Comparison of ENCODE assay signal across 7 mouse cellular contexts in genomic region chr12:76765354-76765851, GRCm38 (mm10). TPM values are rescaled to one million over a fixed set of nuclear protein-coding genes. Genes with fewer than 3 reads are reported as not detected.
DNase-seq lines count a peak whose midpoint lies in the region; ATAC-seq lines count a peak whose summit lies in the region.

TSS of gene Churc1 (plus strand) at chr12:76765538.
TSS of gene Fntb (plus strand) at chr12:76765589.

- H3K4me3 ChIP-seq in embryonic facial prominence, embryonic 11.5 days (ENCODE audit: low read depth, low read length) = peak within 1 kb of the TSS; percentile 52
- peak within 1 kb of the TSS; percentile 44 for H3K4me3 ChIP-seq in limb, embryonic 11.5 days (ENCODE audit: low read depth, low read length)
- H3K4me3 ChIP-seq in midbrain, embryonic 14.5 days (replicated peaks; ENCODE audit: low read depth, low read length) = peak within 1 kb of the TSS; percentile 59

- peak; percentile 95 for DNase-seq in adrenal gland, postnatal 14 days
- peak; percentile 97 for DNase-seq in embryonic facial prominence, embryonic 11.5 days (ENCODE audit: low spot score)
- DNase-seq in heart, adult 11 months = peak; percentile 99
- peak; percentile 92 for DNase-seq in kidney, adult 18-20 months
- DNase-seq in limb, embryonic 11.5 days (ENCODE audit: low spot score) = peak; percentile 94
- DNase-seq in midbrain, embryonic 14.5 days = peak; percentile 98
- peak; percentile 88 to 92 for DNase-seq in spleen, adult 18-20 months

- H3K9me3 ChIP-seq in embryonic facial prominence, embryonic 11.5 days (replicated peaks; ENCODE audit: control insufficient read depth, low read length) = no peaks in the 10 kb centered on the region
- no peaks in the 10 kb centered on the region for H3K9me3 ChIP-seq in limb, embryonic 11.5 days (ENCODE audit: control insufficient read depth, low read length)
- no peaks in the 10 kb centered on the region for H3K9me3 ChIP-seq in midbrain, embryonic 14.5 days (ENCODE audit: control insufficient read depth, low read length)

- H3K36me3 ChIP-seq in embryonic facial prominence, embryonic 11.5 days (replicated peaks; ENCODE audit: control insufficient read depth, insufficient read depth, low read depth, low read length) = no peaks in the 10 kb centered on the region
- no peaks in the 10 kb centered on the region for H3K36me3 ChIP-seq in limb, embryonic 11.5 days (ENCODE audit: control insufficient read depth, insufficient read depth, low read length)
- H3K36me3 ChIP-seq in midbrain, embryonic 14.5 days (ENCODE audit: control insufficient read depth, insufficient read depth, low read length) = no peaks in the 10 kb centered on the region

- H3K4me1 ChIP-seq in embryonic facial prominence, embryonic 11.5 days (ENCODE audit: control insufficient read depth, insufficient read depth, low read length) = no peaks in the 10 kb centered on the region
- no peaks in the 10 kb centered on the region for H3K4me1 ChIP-seq in limb, embryonic 11.5 days (ENCODE audit: control insufficient read depth, insufficient read depth, low read length)
- H3K4me1 ChIP-seq in midbrain, embryonic 14.5 days (ENCODE audit: control insufficient read depth, insufficient read depth, low read length) = peaks cover 4% of the 10 kb centered on the region; the same call in 1 of the 2 replicates

- no peaks in the 10 kb centered on the region for H3K27me3 ChIP-seq in embryonic facial prominence, embryonic 11.5 days (ENCODE audit: control insufficient read depth, insufficient read depth, low read length)
- no peaks in the 10 kb centered on the region for H3K27me3 ChIP-seq in limb, embryonic 11.5 days (ENCODE audit: control insufficient read depth, insufficient read depth, low read length)
- H3K27me3 ChIP-seq in midbrain, embryonic 14.5 days (ENCODE audit: control insufficient read depth, insufficient read depth, low read length) = no peaks in the 10 kb centered on the region

- no peak within 1 kb of the TSS for H3K27ac ChIP-seq in embryonic facial prominence, embryonic 11.5 days (replicated peaks; ENCODE audit: low read depth, low read length)
- no peak within 1 kb of the TSS for H3K27ac ChIP-seq in limb, embryonic 11.5 days (replicated peaks; ENCODE audit: low read depth, low read length)
- H3K27ac ChIP-seq in midbrain, embryonic 14.5 days (replicated peaks; ENCODE audit: low read depth, low read length) = peak within 1 kb of the TSS; percentile 84

- under 1% methylated on average over 31 of the region's 31 CpGs for WGBS in embryonic facial prominence, embryonic 11.5 days
- WGBS in limb, embryonic 11.5 days = under 1% methylated on average over 31 of the region's 31 CpGs
- under 1% methylated on average over 31 of the region's 31 CpGs for WGBS in midbrain, embryonic 14.5 days

- peak within 1 kb of the TSS; percentile 51 for H3K9ac ChIP-seq in embryonic facial prominence, embryonic 11.5 days (replicated peaks; ENCODE audit: low read length)
- peak within 1 kb of the TSS; percentile 56 for H3K9ac ChIP-seq in limb, embryonic 11.5 days (ENCODE audit: low read length)
- H3K9ac ChIP-seq in midbrain, embryonic 14.5 days (replicated peaks; ENCODE audit: low read length) = peak within 1 kb of the TSS; percentile 79

- peak within 1 kb of the TSS; percentile 41 for H3K4me2 ChIP-seq in embryonic facial prominence, embryonic 11.5 days (ENCODE audit: low read depth, low read length)
- peak within 1 kb of the TSS; percentile 44 for H3K4me2 ChIP-seq in limb, embryonic 11.5 days (ENCODE audit: low read depth, severe bottlenecking)
- peak within 1 kb of the TSS; percentile 60 for H3K4me2 ChIP-seq in midbrain, embryonic 14.5 days (ENCODE audit: low read length)

- peak; percentile 94 for ATAC-seq in embryonic facial prominence, embryonic 11.5 days (replicated peaks; ENCODE audit: insufficient number of reproducible peaks, low FRiP score, low TSS enrichment, low read depth)
- ATAC-seq in limb, embryonic 11.5 days (ENCODE audit: insufficient number of reproducible peaks, low FRiP score, low TSS enrichment, low read depth) = peak; percentile 95
- peak; percentile 94 for ATAC-seq in midbrain, embryonic 14.5 days (ENCODE audit: low FRiP score, low TSS enrichment)

RNA-seq across cellular contexts. Expression of gene Churc1, which starts in this region (rescaled TPM):
- 74.0 and 75.3 TPM in 2 replicates for total RNA-seq in adrenal gland, postnatal 14 days (2021)
- 69.8 and 87.6 TPM in 2 replicates for polyA plus RNA-seq in embryonic facial prominence, embryonic 11.5 days (2014; fragmentation: Nextera tagmentation; extraction: Ambion mirVana)
- polyA plus RNA-seq in limb, embryonic 11.5 days (2014; fragmentation: Nextera tagmentation; extraction: Ambion mirVana) = 88.9 and 91.2 TPM in 2 replicates
- 103 and 129 TPM in 2 replicates for polyA plus RNA-seq in midbrain, embryonic 14.5 days (2014; fragmentation: Nextera tagmentation; extraction: Ambion mirVana)

RNA-seq across cellular contexts. Expression of gene Fntb, which starts in this region (rescaled TPM):
- 16.5 and 22.0 TPM in 2 replicates for total RNA-seq in adrenal gland, postnatal 14 days (2021)
- 44.6 and 47.7 TPM in 2 replicates for polyA plus RNA-seq in embryonic facial prominence, embryonic 11.5 days (2014; fragmentation: Nextera tagmentation; extraction: Ambion mirVana)
- polyA plus RNA-seq in limb, embryonic 11.5 days (2014; fragmentation: Nextera tagmentation; extraction: Ambion mirVana) = 47.6 and 48.8 TPM in 2 replicates
- polyA plus RNA-seq in midbrain, embryonic 14.5 days (2014; fragmentation: Nextera tagmentation; extraction: Ambion mirVana) = 33.1 and 39.9 TPM in 2 replicates
